Mouse (Mus musculus): ENCODE results near the gene Vps54. TPM values are rescaled to one million over a fixed set of nuclear protein-coding genes. Genes with fewer than 3 reads are reported as not detected.

Gene Vps54
- polyA plus RNA-seq, 1 experiment from 2014 or later = 15.4 TPM

DNA sequence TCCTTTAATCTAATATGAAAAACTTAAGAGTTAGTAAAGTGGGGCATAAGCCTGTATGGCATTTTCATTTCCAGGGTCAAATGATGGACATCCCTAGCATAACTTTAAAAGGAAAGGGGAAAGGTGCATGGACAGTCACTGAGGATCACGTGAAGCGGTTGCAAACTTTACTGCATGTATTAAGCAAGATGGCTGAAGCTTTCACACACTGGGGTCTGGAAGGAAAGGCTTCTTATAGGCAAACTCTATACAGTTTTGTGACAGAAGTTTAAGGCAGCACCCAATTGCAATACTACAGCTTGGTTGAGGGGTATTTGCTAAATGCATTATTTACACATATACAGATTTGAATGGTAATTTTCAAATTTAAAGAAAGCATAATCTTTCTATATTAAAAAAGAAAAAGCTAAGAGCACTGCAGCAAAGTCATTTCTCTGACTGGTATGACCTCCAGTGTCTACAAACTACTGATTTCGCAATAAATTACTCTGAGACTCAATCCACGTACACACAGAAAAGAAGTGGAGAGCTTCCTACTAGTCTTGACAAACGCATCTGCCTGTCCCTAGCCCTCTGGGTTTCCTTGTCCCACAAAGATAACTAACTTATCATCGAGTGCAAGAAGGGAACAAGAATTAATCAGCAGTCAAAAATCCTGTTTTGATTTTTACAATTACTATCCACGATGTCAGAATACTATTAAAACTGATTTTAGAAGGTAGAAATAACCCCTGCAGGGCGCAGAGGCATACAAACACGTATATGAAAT is 130.4 kb downstream of the Vps54 start:
- Histone ChIP-seq H3K9ac (ENCODE audit: low read length) (peak overlapping the region; percentile 58), H3K27me3 (replicated peaks; ENCODE audit: control insufficient read depth, insufficient read depth, low read length) (no peaks in the 10 kb centered on the region), H3K4me3 (ENCODE audit: low read depth, low read length) (peak overlapping the region; percentile 67), H3K27ac (ENCODE audit: low read depth) (peak overlapping the region; percentile 95; the same call in 1 of the 2 replicates), H3K36me3 (ENCODE audit: control insufficient read depth, insufficient read depth, low read length) (no peaks in the 10 kb centered on the region), H3K9me3 (ENCODE audit: control insufficient read depth, low read length) (no peaks in the 10 kb centered on the region), H3K4me1 (replicated peaks; ENCODE audit: control insufficient read depth, insufficient read depth, low read length) (peaks cover 21% of the 10 kb centered on the region), H3K4me2 (ENCODE audit: low read length) (peak overlapping the region; percentile 53)
- WGBS = 14% methylated on average over 9 of the region's 9 CpGs
- ATAC-seq (replicated peaks; ENCODE audit: low FRiP score, low TSS enrichment, low read depth) = no peak
- DNase-seq (ENCODE audit: low spot score) = no peak

DNA sequence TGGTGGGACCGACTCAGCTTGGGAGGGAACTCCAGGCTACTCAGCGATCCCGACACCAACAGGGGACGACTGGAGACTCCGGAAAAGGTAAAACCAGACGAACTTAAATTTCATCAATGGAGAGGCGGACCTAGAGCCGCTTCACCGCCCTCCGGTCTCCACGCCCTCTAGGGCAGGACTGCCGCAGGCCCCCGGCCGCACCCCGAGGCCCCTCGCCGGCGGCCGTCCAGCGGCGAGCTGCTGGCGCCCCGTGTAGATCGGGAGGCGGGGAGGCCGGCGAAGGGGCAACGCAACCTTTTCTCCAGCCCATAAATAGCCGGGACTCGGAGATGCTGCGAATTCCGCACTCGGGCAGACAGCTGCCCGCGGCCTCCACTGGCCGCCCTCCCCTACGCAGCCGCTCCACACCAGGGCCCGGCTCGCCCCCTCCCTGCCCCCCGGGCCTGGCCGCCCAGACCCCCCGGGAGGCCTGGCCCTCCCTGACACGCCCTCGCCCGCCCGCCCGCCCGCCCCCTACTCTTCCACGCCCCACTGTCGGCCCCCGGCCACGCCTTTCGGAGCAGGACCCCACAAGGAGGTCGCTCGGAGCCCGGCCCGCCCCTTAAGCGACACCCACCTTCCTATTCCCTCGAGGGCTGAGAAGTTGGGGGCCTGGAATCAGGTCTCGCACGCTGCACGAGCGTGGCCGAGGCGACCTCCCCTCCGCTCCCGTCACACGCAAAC is 131.5 kb downstream of the Vps54 start:
- peak; percentile 96 for ATAC-seq (replicated peaks; ENCODE audit: low FRiP score, low TSS enrichment, low read depth)
- WGBS = under 1% methylated on average over 59 of the region's 69 CpGs

More for the DNA sequence above, 131.5 kb downstream of the Vps54 start:
- DNase-seq (ENCODE audit: low spot score) = peak; percentile 95
- peak overlapping the region; percentile 53 for H3K4me2 ChIP-seq (ENCODE audit: low read length)
- peaks cover 21% of the 10 kb centered on the region for H3K4me1 ChIP-seq (replicated peaks; ENCODE audit: control insufficient read depth, insufficient read depth, low read length)
- peak overlapping the region; percentile 67 for H3K4me3 ChIP-seq (ENCODE audit: low read depth, low read length)
- H3K36me3 ChIP-seq (ENCODE audit: control insufficient read depth, insufficient read depth, low read length) = no peaks in the 10 kb centered on the region
- peak overlapping the region; percentile 58 for H3K9ac ChIP-seq (ENCODE audit: low read length)
- peak overlapping the region; percentile 95 for H3K27ac ChIP-seq (ENCODE audit: low read depth)
- H3K27me3 ChIP-seq (replicated peaks; ENCODE audit: control insufficient read depth, insufficient read depth, low read length) = no peaks in the 10 kb centered on the region
- H3K9me3 ChIP-seq (ENCODE audit: control insufficient read depth, low read length) = no peaks in the 10 kb centered on the region

MicroRNAs within 50 kb of the gene (microRNA counts, 519-probe panel; counts per million panel counts)
- microRNA mmu-miR-1933-3p (not detected), microRNA mmu-miR-1933-5p (not detected)

Small RNAs within 50 kb of the gene (microRNA-seq; reads per million reads assigned to microRNA genes)
- gene Mir1933 = 0.59 reads per million

Other genes starting within 250 kb of the Vps54 start
- 39.5 and 41.2 TPM in 2 replicates for gene Peli1, start 148.0 kb upstream of the Vps54 start, polyA plus RNA-seq (2014; fragmentation: Nextera tagmentation; extraction: Ambion mirVana)
- gene Ugp2, start 131.9 kb downstream of the Vps54 start, polyA plus RNA-seq (2014; fragmentation: Nextera tagmentation; extraction: Ambion mirVana) = 70.6 and 74.3 TPM in 2 replicates